ENCODE assay signal across 9 mouse cellular contexts in genomic region chr3:95163419-95164255, GRCm38 (mm10). TPM values are rescaled to one million over a fixed set of nuclear protein-coding genes. Genes with fewer than 3 reads are reported as not detected.
DNase-seq lines count a peak whose midpoint lies in the region; ATAC-seq and TF ChIP-seq lines count a peak whose summit lies in the region.
"Had no signal": no experiment of that assay in that cellular context is flagged by ENCODE, and none has a peak within 500 bp of the region (broad histone marks: within the 10 kb centered on the region; RNA-seq: fewer than 3 reads in every experiment).

No protein-coding gene starts in this region.

- H3K4me1 ChIP-seq in embryonic facial prominence, embryonic 11.5 days (ENCODE audit: control insufficient read depth, insufficient read depth, low read length), result no peaks in the 10 kb centered on the region
- peaks cover 44% of the 10 kb centered on the region for H3K4me1 ChIP-seq in embryonic facial prominence, embryonic 10.5 days
- H3K4me1 ChIP-seq in ES-E14 (ENCODE audit: control insufficient read depth in 2 of 2, insufficient read depth in 2 of 2, low read length in 2 of 2, poor library complexity in 1 of 2), result peaks cover 4 to 25% of the 10 kb centered on the region in 2 experiments
- H3K4me1 ChIP-seq in heart, embryonic 13.5 days, result peaks cover 46% of the 10 kb centered on the region
- peaks cover 40% of the 10 kb centered on the region for H3K4me1 ChIP-seq in midbrain, embryonic 12.5 days

- DNase-seq in embryonic facial prominence, embryonic 11.5 days (ENCODE audit: low spot score), result no peak
- no peak for DNase-seq in embryonic facial prominence, embryonic 10.5 days (ENCODE audit: low spot score)
- DNase-seq in ES-E14 (ENCODE audit: low read depth, low spot score), result peak; percentile 33
- no peak for DNase-seq in ovary, postnatal 14 days (ENCODE audit: low spot score)
- DNase-seq in left cerebral cortex, postnatal 14 days (ENCODE audit: low spot score in 2 of 2), result no peak
- no peak for DNase-seq in thymus, postnatal 4 days
- DNase-seq: layer of hippocampus, adult 9-11 months had no signal

- 61% methylated on average over 11 of the region's 11 CpGs for WGBS in embryonic facial prominence, embryonic 11.5 days
- 63% methylated on average over 11 of the region's 11 CpGs for WGBS in embryonic facial prominence, embryonic 10.5 days
- 40% methylated on average over 11 of the region's 11 CpGs for WGBS in heart, embryonic 13.5 days
- WGBS in midbrain, embryonic 12.5 days, result 64% methylated on average over 11 of the region's 11 CpGs

- H3K4me3 ChIP-seq in embryonic facial prominence, embryonic 11.5 days (ENCODE audit: low read depth, low read length), result no peak overlapping the region
- no peak overlapping the region for H3K4me3 ChIP-seq in embryonic facial prominence, embryonic 10.5 days
- H3K4me3 ChIP-seq in ES-E14 (ENCODE audit: insufficient read depth in 1 of 2, low read depth in 1 of 2, low read length in 2 of 2, poor library complexity in 1 of 2, severe bottlenecking in 1 of 2), result no peak overlapping the region
- no peak overlapping the region for H3K4me3 ChIP-seq in heart, embryonic 13.5 days
- H3K4me3 ChIP-seq in midbrain, embryonic 12.5 days, result peak overlapping the region; percentile 82

- H3K27me3 ChIP-seq in embryonic facial prominence, embryonic 11.5 days (ENCODE audit: control insufficient read depth, insufficient read depth, low read length), result no peaks in the 10 kb centered on the region; the same call in 1 of the 2 replicates
- H3K27me3 ChIP-seq in embryonic facial prominence, embryonic 10.5 days (replicated peaks; ENCODE audit: low read depth, poor library complexity, severe bottlenecking), result peaks cover 66% of the 10 kb centered on the region
- peaks cover 23% of the 10 kb centered on the region; the same call in 1 of the 2 replicates for H3K27me3 ChIP-seq in heart, embryonic 13.5 days (replicated peaks)
- peaks cover 15% of the 10 kb centered on the region for H3K27me3 ChIP-seq in midbrain, embryonic 12.5 days

- intact Hi-C loops in left cerebral cortex, postnatal 14 days (cut with DNase I), result loop anchor here (5.0 kb wide), 1 partner anchor 54 kb away; the partner anchor contains the start of gene Gabpb2

- H3K27ac ChIP-seq in embryonic facial prominence, embryonic 11.5 days (replicated peaks; ENCODE audit: low read depth, low read length), result no peak overlapping the region
- no peak overlapping the region for H3K27ac ChIP-seq in embryonic facial prominence, embryonic 10.5 days (replicated peaks)
- H3K27ac ChIP-seq in ES-E14 (ENCODE audit: insufficient read depth, low read depth, low read length, poor library complexity, severe bottlenecking), result no peak overlapping the region
- H3K27ac ChIP-seq in heart, embryonic 13.5 days (replicated peaks), result no peak overlapping the region
- H3K27ac ChIP-seq in midbrain, embryonic 12.5 days (replicated peaks), result no peak overlapping the region; the same call in 1 of the 2 replicates

- no peaks in the 10 kb centered on the region for H3K9me3 ChIP-seq in embryonic facial prominence, embryonic 11.5 days (replicated peaks; ENCODE audit: control insufficient read depth, low read length)
- H3K9me3 ChIP-seq in embryonic facial prominence, embryonic 10.5 days, result no peaks in the 10 kb centered on the region
- H3K9me3 ChIP-seq in ES-E14 (ENCODE audit: control insufficient read depth, insufficient read depth, low read depth, low read length), result no peaks in the 10 kb centered on the region
- H3K9me3 ChIP-seq in heart, embryonic 13.5 days, result no peaks in the 10 kb centered on the region
- H3K9me3 ChIP-seq in midbrain, embryonic 12.5 days, result no peaks in the 10 kb centered on the region

- H3K36me3 ChIP-seq in embryonic facial prominence, embryonic 11.5 days (replicated peaks; ENCODE audit: control insufficient read depth, insufficient read depth, low read depth, low read length), result peaks cover 3% of the 10 kb centered on the region
- peaks cover 50% of the 10 kb centered on the region for H3K36me3 ChIP-seq in embryonic facial prominence, embryonic 10.5 days (replicated peaks)
- no peaks in the 10 kb centered on the region; the same call in 1 of the 2 replicates for H3K36me3 ChIP-seq in ES-E14 (ENCODE audit: control insufficient read depth, insufficient read depth, low read length, poor library complexity, severe bottlenecking)
- H3K36me3 ChIP-seq in heart, embryonic 13.5 days, result peaks cover 27% of the 10 kb centered on the region
- peaks cover 45% of the 10 kb centered on the region for H3K36me3 ChIP-seq in midbrain, embryonic 12.5 days

- H3K4me2 ChIP-seq in embryonic facial prominence, embryonic 11.5 days (ENCODE audit: low read depth, low read length), result no peak overlapping the region
- H3K4me2 ChIP-seq in heart, embryonic 13.5 days, result peak overlapping the region; percentile 42
- H3K4me2 ChIP-seq in midbrain, embryonic 12.5 days (replicated peaks), result peak overlapping the region; percentile 77

- ATAC-seq in embryonic facial prominence, embryonic 11.5 days (replicated peaks; ENCODE audit: insufficient number of reproducible peaks, low FRiP score, low TSS enrichment, low read depth), result no peak
- no peak for ATAC-seq in heart, embryonic 13.5 days (ENCODE audit: extremely low read depth, insufficient number of reproducible peaks, low FRiP score, low TSS enrichment)
- ATAC-seq in midbrain, embryonic 12.5 days (ENCODE audit: low FRiP score, low read depth), result no peak

- in situ Hi-C loops in ES-E14 (cut with MboI; ENCODE audit: low sequenced_read_pairs in 2 of 2, unreplicated experiment in 2 of 2), result no loop called here

- peak overlapping the region; percentile 6; the same call in 1 of the 2 replicates for H3K9ac ChIP-seq in embryonic facial prominence, embryonic 11.5 days (replicated peaks; ENCODE audit: low read length)
- H3K9ac ChIP-seq in ES-E14 (ENCODE audit: insufficient read depth, low read depth, low read length, poor library complexity, severe bottlenecking), result no peak overlapping the region
- H3K9ac ChIP-seq in heart, embryonic 13.5 days, result peak overlapping the region; percentile 48; the same call in 1 of the 2 replicates
- H3K9ac ChIP-seq in midbrain, embryonic 12.5 days (replicated peaks), result no peak overlapping the region; the same call in 1 of the 2 replicates

TF ChIP-seq in ES-E14, 5 proteins besides CTCF, POLR2A, EP300 and RAD21:
- TF ChIP-seq ZC3H11A (IDR thresholded peaks at IDR 0.05; ENCODE audit: borderline replicate concordance, low read depth, low read length) (no peak), MAFK (IDR thresholded peaks at IDR 0.05; ENCODE audit: insufficient read depth, low read depth, low read length) (no peak), CHD2 (IDR thresholded peaks at IDR 0.05; ENCODE audit: low read depth, low read length) (no peak), ZNF384 (IDR thresholded peaks at IDR 0.05; ENCODE audit: low read depth, low read length) (no peak), HCFC1 (IDR thresholded peaks at IDR 0.05; ENCODE audit: borderline replicate concordance, insufficient read depth, low read length) (no peak)
TF ChIP-seq in ES-E14: peak in this region for 0.

RNA-seq across cellular contexts. Expression of gene Sema6c, which starts 3.4 kb away (rescaled TPM):
- polyA plus RNA-seq in embryonic facial prominence, embryonic 11.5 days (2014; fragmentation: Nextera tagmentation; extraction: Ambion mirVana), result 8.6 and 9.5 TPM in 2 replicates
- 6.8 and 9.2 TPM in 2 replicates for polyA plus RNA-seq in embryonic facial prominence, embryonic 10.5 days (2016; fragmentation: Nextera tagmentation; extraction: Ambion mirVana)
- 15.3 and 34.7 TPM in 2 replicates for total RNA-seq in ES-E14 (2012; rRNA removed)
- 2.9 and 3.0 TPM in 2 replicates for polyA plus RNA-seq in heart, embryonic 13.5 days (2015; fragmentation: Nextera tagmentation; extraction: Ambion mirVana)
- polyA plus RNA-seq in midbrain, embryonic 12.5 days (2016; fragmentation: Nextera tagmentation; extraction: Ambion mirVana), result 45.1 and 56.8 TPM in 2 replicates
- 10 to 100 TPM; 40.3 to 40.5 TPM for total RNA-seq in left cerebral cortex, postnatal 14 days (2021)

RNA-seq across cellular contexts. Expression of gene Tnfaip8l2, which starts 21.5 kb away (rescaled TPM):
- polyA plus RNA-seq in embryonic facial prominence, embryonic 11.5 days (2014; fragmentation: Nextera tagmentation; extraction: Ambion mirVana), result 2.0 and 2.5 TPM in 2 replicates
- polyA plus RNA-seq in embryonic facial prominence, embryonic 10.5 days (2016; fragmentation: Nextera tagmentation; extraction: Ambion mirVana), result 0.98 and 2.8 TPM in 2 replicates
- total RNA-seq in ES-E14 (2012; rRNA removed), result 1.0 and 1.3 TPM in 2 replicates
- 2.1 and 2.8 TPM in 2 replicates for polyA plus RNA-seq in heart, embryonic 13.5 days (2015; fragmentation: Nextera tagmentation; extraction: Ambion mirVana)
- polyA plus RNA-seq in midbrain, embryonic 12.5 days (2016; fragmentation: Nextera tagmentation; extraction: Ambion mirVana), result 2.5 and 3.3 TPM in 2 replicates
- total RNA-seq in left cerebral cortex, postnatal 14 days (2021), result 1 to 10 TPM; 1.8 to 3.1 TPM

RNA-seq across cellular contexts. Expression of gene Lysmd1, which starts 29.7 kb away (rescaled TPM):
- polyA plus RNA-seq in embryonic facial prominence, embryonic 11.5 days (2014; fragmentation: Nextera tagmentation; extraction: Ambion mirVana), result 13.2 and 15.1 TPM in 2 replicates
- 14.0 and 14.5 TPM in 2 replicates for polyA plus RNA-seq in embryonic facial prominence, embryonic 10.5 days (2016; fragmentation: Nextera tagmentation; extraction: Ambion mirVana)
- 4.4 and 5.1 TPM in 2 replicates for total RNA-seq in ES-E14 (2012; rRNA removed)
- 8.8 and 9.8 TPM in 2 replicates for polyA plus RNA-seq in heart, embryonic 13.5 days (2015; fragmentation: Nextera tagmentation; extraction: Ambion mirVana)
- 22.5 and 24.4 TPM in 2 replicates for polyA plus RNA-seq in midbrain, embryonic 12.5 days (2016; fragmentation: Nextera tagmentation; extraction: Ambion mirVana)
- 10 to 100 TPM; 19.2 to 20.7 TPM for total RNA-seq in left cerebral cortex, postnatal 14 days (2021)

RNA-seq across cellular contexts. Expression of gene Scnm1, which starts 29.8 kb away (rescaled TPM):
- polyA plus RNA-seq in embryonic facial prominence, embryonic 11.5 days (2014; fragmentation: Nextera tagmentation; extraction: Ambion mirVana), result 71.8 and 84.0 TPM in 2 replicates
- polyA plus RNA-seq in embryonic facial prominence, embryonic 10.5 days (2016; fragmentation: Nextera tagmentation; extraction: Ambion mirVana), result 81.0 and 84.4 TPM in 2 replicates
- total RNA-seq in ES-E14 (2012; rRNA removed), result 38.1 and 39.2 TPM in 2 replicates
- 51.7 and 54.2 TPM in 2 replicates for polyA plus RNA-seq in heart, embryonic 13.5 days (2015; fragmentation: Nextera tagmentation; extraction: Ambion mirVana)
- 86.7 and 94.8 TPM in 2 replicates for polyA plus RNA-seq in midbrain, embryonic 12.5 days (2016; fragmentation: Nextera tagmentation; extraction: Ambion mirVana)
- 10 to 100 TPM; 38.8 to 42.8 TPM for total RNA-seq in left cerebral cortex, postnatal 14 days (2021)

RNA-seq across cellular contexts. Expression of gene Tmod4, which starts 39.4 kb away (rescaled TPM):
- polyA plus RNA-seq in embryonic facial prominence, embryonic 11.5 days (2014; fragmentation: Nextera tagmentation; extraction: Ambion mirVana), result 0.28 and 0.42 TPM in 2 replicates
- 1.4 and 1.5 TPM in 2 replicates for polyA plus RNA-seq in embryonic facial prominence, embryonic 10.5 days (2016; fragmentation: Nextera tagmentation; extraction: Ambion mirVana)
- 0.36 TPM in 1 of 2 replicates, not detected in the other for total RNA-seq in ES-E14 (2012; rRNA removed)
- 0.82 and 1.4 TPM in 2 replicates for polyA plus RNA-seq in heart, embryonic 13.5 days (2015; fragmentation: Nextera tagmentation; extraction: Ambion mirVana)
- 0.84 and 0.89 TPM in 2 replicates for polyA plus RNA-seq in midbrain, embryonic 12.5 days (2016; fragmentation: Nextera tagmentation; extraction: Ambion mirVana)
- under 1 TPM; 0.29 to 0.32 TPM for total RNA-seq in left cerebral cortex, postnatal 14 days (2021)

Comparison
In these comparisons a context has a peak if more than half of its experiments do, and no peak if none do; other contexts are left out.
1. H3K9ac ChIP-seq: peak in embryonic facial prominence, embryonic 11.5 days (single experiment) and heart, embryonic 13.5 days (single experiment); none in ES-E14 (single experiment) and midbrain, embryonic 12.5 days (single experiment).